Mouse (Mus musculus): ENCODE results near the gene Ube2t. TPM values are rescaled to one million over a fixed set of nuclear protein-coding genes. Genes with fewer than 3 reads are reported as not detected.

Gene Ube2t
- polyA plus RNA-seq, 1 experiment from 2014 or later, result 7.6 TPM

GRCm38 (mm10) chr1:134987962-134988341 is 25.6 kb downstream of the Ube2t start:
- H3K36me3 ChIP-seq (ENCODE audit: control insufficient read depth, insufficient read depth, low read length), result no peaks in the 10 kb centered on the region
- peak overlapping the region; percentile 43 for H3K9ac ChIP-seq (replicated peaks; ENCODE audit: low read depth, low read length)
- H3K27ac ChIP-seq (ENCODE audit: low read depth, low read length), result no peak overlapping the region
- H3K4me2 ChIP-seq (ENCODE audit: low read depth, low read length), result peak overlapping the region; percentile 80
- no peaks in the 10 kb centered on the region for H3K4me1 ChIP-seq (ENCODE audit: control insufficient read depth, insufficient read depth, low read length)
- no peaks in the 10 kb centered on the region for H3K9me3 ChIP-seq (ENCODE audit: control insufficient read depth, low read length)
- WGBS, result 19% methylated on average over 14 of the region's 14 CpGs
- H3K4me3 ChIP-seq (ENCODE audit: low read depth, low read length), result peak overlapping the region; percentile 35
- peak; percentile 53; the same call in 1 of the 2 replicates for ATAC-seq (ENCODE audit: low read depth)
- H3K27me3 ChIP-seq (ENCODE audit: control insufficient read depth, insufficient read depth, low read length), result no peaks in the 10 kb centered on the region

DNA sequence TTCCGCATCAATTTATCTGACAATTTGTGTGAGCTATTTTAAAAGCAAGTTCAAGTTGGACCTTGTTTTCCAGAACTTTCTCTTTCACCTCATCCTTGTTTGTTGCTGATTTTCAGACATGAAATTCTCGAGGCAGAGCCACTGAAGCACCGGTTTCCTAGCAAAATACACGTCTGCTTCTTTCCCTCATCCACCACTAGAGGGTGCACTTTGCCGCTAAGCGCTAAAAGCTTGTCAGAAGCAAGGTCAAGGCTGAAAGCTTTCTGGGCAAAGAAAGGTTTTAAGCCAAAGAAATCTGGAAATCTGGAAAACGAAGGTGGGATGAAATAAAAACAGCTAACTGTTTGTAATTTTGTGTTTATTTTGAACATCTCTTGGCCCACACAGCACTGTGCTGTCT is 27.0 kb downstream of the Ube2t start:
- no peaks in the 10 kb centered on the region for H3K27me3 ChIP-seq (ENCODE audit: control insufficient read depth, insufficient read depth, low read length)
- no peak for ATAC-seq (ENCODE audit: low read depth)
- WGBS, result 10% methylated on average over 7 of the region's 7 CpGs
- no peak overlapping the region for H3K4me3 ChIP-seq (ENCODE audit: low read depth, low read length)
- no peaks in the 10 kb centered on the region for H3K4me1 ChIP-seq (ENCODE audit: control insufficient read depth, insufficient read depth, low read length)
- H3K9ac ChIP-seq (replicated peaks; ENCODE audit: low read depth, low read length), result no peak overlapping the region
- no peak overlapping the region for H3K27ac ChIP-seq (ENCODE audit: low read depth, low read length)
- no peaks in the 10 kb centered on the region for H3K9me3 ChIP-seq (ENCODE audit: control insufficient read depth, low read length)
- no peaks in the 10 kb centered on the region for H3K36me3 ChIP-seq (ENCODE audit: control insufficient read depth, insufficient read depth, low read length)
- H3K4me2 ChIP-seq (ENCODE audit: low read depth, low read length), result no peak overlapping the region

GRCm38 (mm10) chr1:134992046-134992645 is 29.8 kb downstream of the Ube2t start:
- H3K27me3 ChIP-seq (ENCODE audit: control insufficient read depth, insufficient read depth, low read length), result no peaks in the 10 kb centered on the region
- no peaks in the 10 kb centered on the region for H3K36me3 ChIP-seq (ENCODE audit: control insufficient read depth, insufficient read depth, low read length)
- no peaks in the 10 kb centered on the region for H3K9me3 ChIP-seq (ENCODE audit: control insufficient read depth, low read length)
- no peaks in the 10 kb centered on the region for H3K4me1 ChIP-seq (ENCODE audit: control insufficient read depth, insufficient read depth, low read length)
- no peak overlapping the region for H3K27ac ChIP-seq (ENCODE audit: low read depth, low read length)
- WGBS, result 53% methylated on average over 8 of the region's 8 CpGs
- H3K4me2 ChIP-seq (ENCODE audit: low read depth, low read length), result no peak overlapping the region
- H3K4me3 ChIP-seq (ENCODE audit: low read depth, low read length), result no peak overlapping the region
- no peak overlapping the region for H3K9ac ChIP-seq (replicated peaks; ENCODE audit: low read depth, low read length)
- ATAC-seq (ENCODE audit: low read depth), result no peak

GRCm38 (mm10) chr1:134994739-134995138 is 32.4 kb downstream of the Ube2t start:
- Histone ChIP-seq H3K27me3 (ENCODE audit: control insufficient read depth, insufficient read depth, low read length) (no peaks in the 10 kb centered on the region), H3K4me1 (ENCODE audit: control insufficient read depth, insufficient read depth, low read length) (no peaks in the 10 kb centered on the region), H3K27ac (ENCODE audit: low read depth, low read length) (no peak overlapping the region), H3K9ac (replicated peaks; ENCODE audit: low read depth, low read length) (no peak overlapping the region), H3K4me3 (ENCODE audit: low read depth, low read length) (no peak overlapping the region), H3K36me3 (ENCODE audit: control insufficient read depth, insufficient read depth, low read length) (no peaks in the 10 kb centered on the region), H3K9me3 (ENCODE audit: control insufficient read depth, low read length) (no peaks in the 10 kb centered on the region), H3K4me2 (ENCODE audit: low read depth, low read length) (no peak overlapping the region)
- ATAC-seq (ENCODE audit: low read depth), result no peak
- 87% methylated on average over 3 of the region's 3 CpGs for WGBS

DNA sequence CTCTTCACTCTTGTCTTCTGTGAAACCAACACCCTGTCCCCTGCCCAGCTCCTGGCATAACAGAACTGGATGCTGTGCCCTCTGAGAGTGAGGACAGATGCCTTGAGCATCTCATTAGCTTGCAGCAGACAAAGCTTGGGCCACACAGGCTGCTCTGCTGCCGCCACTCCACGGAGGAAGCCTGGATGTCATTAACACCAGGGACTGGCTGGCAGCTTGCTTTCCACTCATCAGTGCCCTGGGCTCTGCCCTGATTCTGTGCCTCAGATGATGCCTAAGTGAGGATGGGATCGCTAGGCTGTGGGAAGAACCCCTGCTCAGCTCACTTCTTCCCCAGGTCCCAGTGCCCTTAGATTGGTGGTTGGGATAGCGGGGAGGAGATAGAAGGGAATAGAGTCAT is 33.1 kb downstream of the Ube2t start:
- ATAC-seq (ENCODE audit: low read depth), result no peak
- Histone ChIP-seq H3K4me1 (ENCODE audit: control insufficient read depth, insufficient read depth, low read length) (no peaks in the 10 kb centered on the region), H3K36me3 (ENCODE audit: control insufficient read depth, insufficient read depth, low read length) (no peaks in the 10 kb centered on the region), H3K4me3 (ENCODE audit: low read depth, low read length) (no peak overlapping the region), H3K27me3 (ENCODE audit: control insufficient read depth, insufficient read depth, low read length) (no peaks in the 10 kb centered on the region), H3K9me3 (ENCODE audit: control insufficient read depth, low read length) (no peaks in the 10 kb centered on the region), H3K4me2 (ENCODE audit: low read depth, low read length) (no peak overlapping the region), H3K9ac (replicated peaks; ENCODE audit: low read depth, low read length) (no peak overlapping the region), H3K27ac (ENCODE audit: low read depth, low read length) (no peak overlapping the region)
- WGBS, result 58% methylated on average over 4 of the region's 4 CpGs

DNA sequence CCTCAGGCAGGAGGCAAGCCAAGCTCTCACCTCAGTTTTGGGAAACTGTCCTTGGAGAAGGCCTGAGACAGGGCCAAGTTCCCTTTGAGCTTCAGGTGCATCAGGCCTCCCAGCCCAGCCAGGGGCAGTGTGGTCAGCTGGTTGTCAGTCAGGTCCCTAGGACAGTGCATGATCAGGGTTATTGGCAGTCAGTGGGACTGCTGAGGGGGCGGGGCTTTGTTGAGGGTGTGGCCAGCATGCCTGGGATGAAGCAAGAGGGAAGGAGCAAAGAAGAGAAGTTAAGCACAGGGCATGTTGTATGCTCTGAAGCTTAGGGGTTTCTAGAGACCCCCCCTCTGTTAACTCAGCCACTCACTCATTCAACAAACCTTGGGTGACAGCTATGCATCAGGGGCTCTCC is 33.6 kb downstream of the Ube2t start:
- Histone ChIP-seq H3K9ac (replicated peaks; ENCODE audit: low read depth, low read length) (no peak overlapping the region), H3K27me3 (ENCODE audit: control insufficient read depth, insufficient read depth, low read length) (no peaks in the 10 kb centered on the region), H3K4me2 (ENCODE audit: low read depth, low read length) (no peak overlapping the region), H3K36me3 (ENCODE audit: control insufficient read depth, insufficient read depth, low read length) (no peaks in the 10 kb centered on the region), H3K9me3 (ENCODE audit: control insufficient read depth, low read length) (no peaks in the 10 kb centered on the region), H3K4me3 (ENCODE audit: low read depth, low read length) (no peak overlapping the region), H3K27ac (ENCODE audit: low read depth, low read length) (no peak overlapping the region), H3K4me1 (ENCODE audit: control insufficient read depth, insufficient read depth, low read length) (no peaks in the 10 kb centered on the region)
- WGBS, result 31% methylated on average over 1 of the region's 1 CpGs
- ATAC-seq (ENCODE audit: low read depth), result no peak

DNA sequence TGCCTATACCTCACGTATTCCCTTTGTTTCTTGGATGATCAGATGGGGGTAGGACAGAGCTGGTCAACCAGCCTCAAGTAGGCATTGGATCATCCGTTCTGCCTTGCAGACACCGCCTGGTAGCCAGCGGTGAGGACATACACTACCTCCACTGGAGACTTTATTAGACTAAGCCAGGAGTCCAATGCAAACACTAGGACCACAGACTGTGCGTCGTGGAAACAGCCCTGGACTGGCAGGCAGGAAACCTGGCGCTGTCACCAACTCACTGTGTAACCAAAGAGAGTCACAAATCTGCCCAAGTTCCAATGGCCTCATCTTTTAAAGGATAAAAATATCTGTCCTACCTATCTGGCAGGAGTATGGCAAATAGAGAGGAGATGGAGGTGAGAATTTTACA is 34.1 kb downstream of the Ube2t start:
- WGBS, result 89% methylated on average over 7 of the region's 7 CpGs
- ATAC-seq (ENCODE audit: low read depth), result no peak
- H3K27ac ChIP-seq (ENCODE audit: low read depth, low read length), result no peak overlapping the region
- no peaks in the 10 kb centered on the region for H3K36me3 ChIP-seq (ENCODE audit: control insufficient read depth, insufficient read depth, low read length)
- H3K4me3 ChIP-seq (ENCODE audit: low read depth, low read length), result no peak overlapping the region
- no peaks in the 10 kb centered on the region for H3K4me1 ChIP-seq (ENCODE audit: control insufficient read depth, insufficient read depth, low read length)
- H3K27me3 ChIP-seq (ENCODE audit: control insufficient read depth, insufficient read depth, low read length), result no peaks in the 10 kb centered on the region
- H3K4me2 ChIP-seq (ENCODE audit: low read depth, low read length), result no peak overlapping the region
- no peak overlapping the region for H3K9ac ChIP-seq (replicated peaks; ENCODE audit: low read depth, low read length)
- H3K9me3 ChIP-seq (ENCODE audit: control insufficient read depth, low read length), result no peaks in the 10 kb centered on the region

- Histone ChIP-seq H3K36me3 (ENCODE audit: control insufficient read depth, insufficient read depth, low read length) (no peaks in the 10 kb centered on the region), H3K27me3 (ENCODE audit: control insufficient read depth, insufficient read depth, low read length) (no peaks in the 10 kb centered on the region), H3K9ac (replicated peaks; ENCODE audit: low read depth, low read length) (no peak overlapping the region), H3K9me3 (ENCODE audit: control insufficient read depth, low read length) (no peaks in the 10 kb centered on the region), H3K4me3 (ENCODE audit: low read depth, low read length) (no peak overlapping the region), H3K4me1 (ENCODE audit: control insufficient read depth, insufficient read depth, low read length) (no peaks in the 10 kb centered on the region), H3K4me2 (ENCODE audit: low read depth, low read length) (no peak overlapping the region), H3K27ac (ENCODE audit: low read depth, low read length) (no peak overlapping the region)
- ATAC-seq (ENCODE audit: low read depth), result no peak
- 88% methylated on average over 5 of the region's 5 CpGs for WGBS
Observed at GRCm38 (mm10) chr1:134997568-134997967, 35.2 kb downstream of the Ube2t start.

GRCm38 (mm10) chr1:134998231-134998630 is 35.9 kb downstream of the Ube2t start:
- H3K4me1 ChIP-seq (ENCODE audit: control insufficient read depth, insufficient read depth, low read length), result no peaks in the 10 kb centered on the region
- no peaks in the 10 kb centered on the region for H3K36me3 ChIP-seq (ENCODE audit: control insufficient read depth, insufficient read depth, low read length)
- no peaks in the 10 kb centered on the region for H3K27me3 ChIP-seq (ENCODE audit: control insufficient read depth, insufficient read depth, low read length)
- no peak overlapping the region for H3K27ac ChIP-seq (ENCODE audit: low read depth, low read length)
- no peaks in the 10 kb centered on the region for H3K9me3 ChIP-seq (ENCODE audit: control insufficient read depth, low read length)
- H3K9ac ChIP-seq (replicated peaks; ENCODE audit: low read depth, low read length), result no peak overlapping the region
- WGBS, result 86% methylated on average over 8 of the region's 8 CpGs
- H3K4me2 ChIP-seq (ENCODE audit: low read depth, low read length), result no peak overlapping the region
- no peak overlapping the region for H3K4me3 ChIP-seq (ENCODE audit: low read depth, low read length)
- ATAC-seq (ENCODE audit: low read depth), result no peak

Data from neural tube, embryonic 14.5 days (tissue).